Mouse (Mus musculus) adipocyte (in vitro differentiated cells): ENCODE results near the gene Foxo3.

Experiments used
- DNase-seq: peaks from one replicate; pipeline ENCODE4 v3.0.0-alpha.2; 2016; ENCODE audit warnings: low spot score

The Foxo3 gene

DNA sequence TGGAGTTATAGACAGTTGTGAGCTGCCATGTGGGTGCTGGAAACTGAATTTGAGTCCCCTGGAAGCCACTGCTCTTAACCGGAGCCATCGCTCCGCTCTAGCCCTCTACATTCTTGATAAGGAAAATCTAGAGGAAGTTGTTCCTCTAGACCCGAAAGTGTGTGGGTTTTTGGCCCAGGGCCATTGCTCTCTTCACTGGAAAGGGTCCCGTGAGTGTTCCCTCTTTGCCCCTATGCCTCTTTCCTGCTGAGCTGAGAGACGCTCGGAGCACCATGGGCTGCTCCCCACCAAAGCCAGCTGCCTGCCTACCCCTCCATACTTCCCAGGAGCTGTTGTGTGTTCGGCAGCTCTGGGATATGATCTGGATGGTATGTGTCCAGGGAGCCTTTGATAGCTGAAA is 96.2 kb downstream of the Foxo3 start:
- DNase-seq = no peak

DNA sequence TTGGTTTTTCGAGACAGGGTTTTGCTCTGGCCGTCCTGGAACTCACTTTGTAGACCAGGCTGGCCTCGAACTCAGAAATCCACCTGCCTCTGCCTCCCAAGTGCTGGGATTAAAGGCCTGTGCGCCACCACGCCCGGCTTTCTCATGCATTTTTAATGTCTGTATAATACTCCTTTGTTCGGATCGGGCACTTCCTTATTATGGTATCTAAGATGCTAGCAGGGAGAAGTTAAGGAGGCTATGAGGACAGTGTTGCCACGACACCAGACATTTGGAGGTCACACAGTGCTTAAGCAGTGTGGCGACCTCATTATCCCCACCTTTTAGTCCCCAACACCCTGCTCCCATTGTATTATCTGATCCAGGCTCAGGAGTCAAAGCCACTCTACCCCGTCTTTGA is 97.8 kb downstream of the Foxo3 start:
- DNase-seq = no peak

DNA sequence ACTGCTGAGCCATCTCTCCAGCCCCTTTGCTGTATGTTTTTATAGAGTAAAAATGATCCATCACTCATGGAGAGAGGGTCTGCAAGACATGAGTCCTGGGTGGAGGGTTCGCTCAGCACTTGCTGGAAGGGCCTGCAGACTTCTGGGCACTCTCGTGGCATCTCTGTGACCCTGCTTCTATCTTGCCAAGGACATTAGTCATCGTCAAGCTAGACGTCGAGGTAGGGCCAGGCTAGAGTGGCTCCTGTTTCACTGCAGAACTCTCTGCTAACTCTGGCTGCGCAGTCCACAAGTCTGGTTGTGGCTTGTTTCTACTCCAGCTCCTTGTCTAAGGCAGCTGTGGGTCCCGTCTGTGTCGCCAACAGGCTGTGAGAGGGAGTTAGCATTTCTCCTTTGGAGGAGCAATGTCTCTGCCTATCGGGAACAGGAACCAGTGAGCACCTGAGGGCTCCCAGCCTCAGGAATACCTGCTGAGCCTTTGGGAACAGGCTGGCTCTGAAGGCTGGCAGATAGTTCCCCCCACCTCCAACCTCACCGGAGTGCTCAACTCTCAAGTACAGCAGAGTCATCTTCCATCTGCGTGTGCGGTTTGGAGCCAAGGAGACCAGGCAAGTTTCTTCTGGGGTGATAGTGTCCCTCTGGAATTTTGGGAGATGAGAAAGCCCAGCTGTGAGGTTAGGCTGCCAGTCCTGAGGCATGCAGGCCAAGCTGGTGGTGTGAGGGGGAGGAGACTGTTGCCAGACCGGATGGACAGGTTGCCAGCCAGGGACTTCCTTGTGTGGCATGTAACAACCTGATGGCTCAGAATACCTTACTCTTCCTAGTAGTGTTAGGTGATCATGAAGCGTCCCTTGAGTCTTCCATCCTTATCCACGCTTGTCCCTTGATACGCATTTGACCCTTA is 98.5 kb downstream of the Foxo3 start:
- DNase-seq = no peak

DNA sequence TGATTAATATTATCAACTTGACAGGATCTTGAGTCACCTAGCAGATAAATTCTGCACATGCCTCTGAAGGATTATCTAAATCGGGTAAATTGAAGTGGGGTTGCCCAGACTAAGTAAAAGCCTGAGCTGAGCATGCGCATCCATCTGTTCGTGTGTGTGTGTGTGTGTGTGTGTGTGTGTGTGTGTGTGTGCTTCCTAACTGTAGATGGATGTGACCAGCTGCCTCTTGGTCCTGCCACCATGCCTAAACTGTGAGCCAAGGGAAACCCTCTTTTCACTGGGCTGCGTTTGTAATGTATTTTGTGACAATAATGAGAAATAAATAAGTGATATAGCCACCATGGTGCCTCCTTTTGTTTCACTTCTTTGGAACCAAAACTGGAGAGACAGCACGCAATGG is 102.3 kb downstream of the Foxo3 start:
- DNase-seq = no peak

DNA sequence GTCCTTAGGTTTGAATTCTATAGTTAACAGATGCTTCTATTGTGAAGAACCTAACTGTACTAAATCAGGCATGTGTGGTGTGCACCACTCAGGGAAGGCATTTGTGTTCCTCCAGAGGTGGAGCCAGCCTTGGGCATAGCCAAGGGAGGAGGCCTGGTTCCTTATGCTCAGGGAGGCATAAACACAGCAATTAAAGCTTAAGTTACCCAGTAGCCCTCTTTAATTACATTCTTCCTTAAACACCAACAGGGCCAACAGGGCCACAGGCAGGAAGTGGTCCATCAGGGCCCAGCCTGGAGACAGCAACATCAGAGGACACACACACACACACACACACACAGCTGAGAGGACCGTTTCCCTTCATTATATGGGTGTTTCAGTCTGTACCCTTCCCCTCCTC is 102.7 kb downstream of the Foxo3 start:
- DNase-seq = no peak

DNA sequence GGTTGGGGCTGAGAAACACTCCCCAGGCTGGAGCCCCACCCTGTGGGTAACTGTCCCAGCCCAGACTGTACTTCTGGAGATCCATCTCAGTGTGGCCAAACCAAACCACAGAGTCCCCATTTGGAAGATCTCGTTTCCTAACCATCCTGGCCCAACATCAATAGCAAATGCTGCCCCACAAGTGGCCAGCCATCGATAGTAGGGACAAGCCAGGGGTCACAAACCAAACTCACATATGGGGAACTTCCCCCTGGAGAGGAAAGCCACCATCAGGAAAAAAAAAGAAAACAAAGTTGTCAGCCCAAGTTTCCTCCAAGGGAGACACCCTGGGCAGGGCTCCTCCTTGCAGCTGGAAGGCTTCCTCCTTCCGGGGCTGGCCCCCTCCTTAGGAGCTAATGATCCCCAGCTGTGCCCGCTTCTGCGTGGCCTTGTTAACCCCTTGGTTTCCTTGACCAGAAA is 105.6 kb downstream of the Foxo3 start:
- DNase-seq = peak; percentile 5

DNA sequence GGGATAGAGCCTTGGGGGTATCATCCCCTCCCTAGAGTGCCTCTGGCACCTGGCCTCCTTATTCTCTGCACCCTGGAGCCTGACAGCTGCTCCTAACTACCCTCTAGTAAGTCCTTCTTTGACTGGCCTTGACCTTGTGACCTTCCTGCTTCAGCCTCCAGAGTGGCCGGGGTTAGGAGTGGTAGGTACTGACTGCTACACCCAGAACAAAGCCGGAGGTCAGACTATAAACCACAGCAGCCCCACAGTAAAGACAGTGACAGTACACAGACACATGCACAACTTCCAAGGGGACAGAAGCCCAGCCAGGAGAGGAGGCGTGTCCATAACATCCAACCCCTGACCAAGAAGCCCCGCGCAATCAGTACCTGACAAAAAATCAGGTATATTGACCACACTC is 106.4 kb downstream of the Foxo3 start:
- no peak for DNase-seq

DNA sequence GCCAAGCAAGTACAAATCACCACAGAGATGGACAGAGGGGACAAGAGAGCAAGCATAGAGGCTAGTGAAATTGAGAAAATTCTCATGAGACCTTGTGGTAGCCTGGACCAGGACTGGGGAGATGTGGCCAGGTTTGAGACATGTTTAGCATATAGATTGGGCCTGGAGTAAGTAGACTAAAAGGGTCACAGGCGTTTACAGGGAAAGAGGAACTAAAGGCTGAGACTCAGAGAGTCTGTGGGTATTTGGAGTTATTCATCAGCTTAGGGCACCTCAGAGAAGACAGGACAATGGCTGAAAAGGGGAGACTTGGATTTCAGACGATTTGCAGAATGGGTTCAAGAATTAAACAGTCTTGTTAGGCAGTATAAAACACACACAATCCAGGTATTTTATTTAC is 121.8 kb downstream of the Foxo3 start:
- no peak for DNase-seq

DNA sequence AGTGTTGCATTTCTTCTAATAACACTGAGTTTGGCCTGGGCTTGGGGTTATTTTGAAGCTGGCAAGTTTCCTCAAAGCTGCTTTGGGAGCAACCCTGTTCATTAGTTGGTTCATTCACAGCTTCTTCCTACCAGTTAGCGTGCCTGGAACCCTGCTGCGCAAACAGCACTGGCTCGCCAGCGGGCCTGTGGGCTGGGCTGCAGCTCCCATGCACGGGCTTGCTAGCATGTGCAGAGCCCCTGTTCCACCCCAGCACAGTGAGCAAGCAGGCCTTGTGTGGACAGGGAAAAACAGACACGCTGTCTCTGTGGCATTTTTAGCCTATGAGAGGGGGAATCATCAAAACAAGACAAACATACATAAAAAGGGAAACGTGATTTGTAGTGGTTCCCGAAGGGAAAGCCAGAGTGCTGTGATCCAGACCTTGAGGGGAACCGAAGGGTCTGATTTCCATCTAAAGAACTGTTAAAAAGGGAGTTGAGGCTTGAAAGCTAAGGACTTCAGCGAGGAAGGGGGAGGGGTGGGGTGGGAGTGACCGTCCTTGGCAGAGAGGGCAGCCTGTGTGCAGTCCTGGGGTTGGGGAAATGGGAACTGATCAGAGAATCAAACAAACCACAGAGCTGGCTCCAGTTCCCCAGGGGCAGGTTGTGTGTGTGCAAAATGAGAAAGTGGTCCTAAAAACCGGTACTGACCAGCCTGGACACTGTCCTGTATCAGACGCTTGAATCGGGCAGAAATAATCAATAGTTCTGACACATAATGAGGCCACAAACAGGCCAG is 123.9 kb downstream of the Foxo3 start:
- DNase-seq = no peak

DNA sequence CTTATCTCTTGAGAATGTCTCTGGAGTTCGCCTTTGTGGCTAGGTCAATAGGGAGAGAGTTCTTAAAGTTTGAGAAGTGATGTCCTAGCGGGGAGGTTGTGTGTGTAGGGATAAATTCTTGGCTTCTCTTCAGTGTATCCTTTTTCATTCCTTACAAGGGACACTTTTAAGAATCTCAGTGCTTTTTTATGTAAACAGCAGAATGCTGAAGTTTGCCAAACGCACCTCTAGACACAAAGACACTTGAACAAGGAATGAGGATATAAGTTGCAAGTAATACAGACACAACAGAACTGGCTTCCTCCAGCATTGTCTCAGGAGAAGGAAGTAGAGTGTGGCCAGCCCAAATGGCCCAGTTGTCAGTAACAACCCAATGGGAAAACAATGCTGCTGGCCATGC is 126.8 kb downstream of the Foxo3 start:
- DNase-seq = peak; percentile 27

DNA sequence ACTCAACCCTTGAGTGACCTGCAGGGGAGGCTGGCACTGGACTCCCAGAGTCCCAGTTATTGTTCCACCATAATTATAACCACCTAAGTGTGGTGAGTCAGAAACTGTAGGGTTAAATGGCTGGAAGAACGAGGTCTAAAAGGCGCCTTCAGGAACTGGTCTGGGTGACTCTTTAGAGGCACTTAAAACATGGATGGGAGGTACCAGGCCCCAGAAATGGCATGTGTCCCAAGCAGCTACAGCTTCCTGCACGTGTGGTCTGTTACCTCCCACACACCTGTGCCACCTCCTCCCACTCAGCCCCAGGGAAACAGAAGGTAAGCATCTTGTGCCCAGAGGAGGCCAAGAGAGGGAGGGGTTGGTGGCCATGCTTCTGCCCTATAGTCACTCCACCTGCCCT is 128.2 kb downstream of the Foxo3 start:
- DNase-seq = no peak

DNA sequence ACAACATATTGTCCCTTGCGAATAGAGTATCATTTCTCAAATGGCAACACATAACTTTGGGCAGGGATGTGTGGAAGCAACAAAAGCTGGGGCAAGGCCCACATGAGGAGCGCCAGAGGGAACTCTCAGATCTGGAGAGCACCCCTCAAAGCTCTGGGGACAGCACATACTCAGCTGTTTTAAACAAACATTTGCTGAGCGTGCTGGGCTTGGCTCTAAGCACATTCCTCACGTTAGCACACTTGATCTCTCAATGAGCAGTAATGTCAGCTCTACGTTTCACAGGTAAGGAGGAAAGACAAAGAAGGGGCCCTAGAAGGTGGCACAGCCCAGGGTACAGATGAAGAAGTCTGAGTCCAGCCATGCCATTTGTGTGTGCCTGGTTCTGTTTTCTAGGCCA is 131.3 kb downstream of the Foxo3 start:
- no peak for DNase-seq

DNA sequence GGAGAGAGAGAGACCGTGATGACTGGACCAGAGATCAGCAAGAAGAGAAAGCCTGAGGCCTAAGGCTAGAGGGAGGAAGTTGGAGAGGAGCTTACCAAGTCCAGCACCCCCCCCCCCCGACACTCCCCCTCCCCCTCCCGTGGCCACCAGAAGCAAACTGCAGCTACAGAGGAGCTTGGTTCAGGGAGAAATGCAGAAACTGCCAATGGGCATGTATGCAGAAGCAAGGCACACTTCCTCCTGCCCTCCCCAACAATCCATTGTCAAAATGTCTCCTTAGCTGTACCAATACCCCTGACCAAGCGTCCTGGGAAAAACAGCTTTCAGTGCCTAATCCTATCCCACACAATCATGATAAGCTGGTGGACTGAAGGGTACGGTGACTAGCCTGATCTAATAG is 131.8 kb downstream of the Foxo3 start:
- DNase-seq = no peak

DNA sequence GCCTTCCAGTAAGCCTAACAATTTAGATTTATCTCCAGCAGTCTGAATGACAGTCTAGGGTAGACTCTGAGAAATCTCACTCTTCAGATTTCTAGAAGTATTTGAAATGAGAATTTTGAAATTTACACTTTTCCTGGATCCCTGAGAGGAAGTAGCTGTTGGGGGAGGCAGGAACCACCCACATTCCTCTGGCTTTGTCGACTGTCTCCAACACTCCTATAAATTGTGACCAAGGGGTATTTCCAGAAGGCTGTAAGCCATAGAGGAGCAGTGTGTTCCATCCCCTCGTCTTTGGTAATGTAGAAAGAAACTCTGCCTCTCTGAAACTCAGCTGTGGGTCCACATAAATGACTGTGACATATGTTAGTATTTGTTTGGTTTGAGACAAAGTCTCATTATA is 132.4 kb downstream of the Foxo3 start:
- no peak for DNase-seq

DNA sequence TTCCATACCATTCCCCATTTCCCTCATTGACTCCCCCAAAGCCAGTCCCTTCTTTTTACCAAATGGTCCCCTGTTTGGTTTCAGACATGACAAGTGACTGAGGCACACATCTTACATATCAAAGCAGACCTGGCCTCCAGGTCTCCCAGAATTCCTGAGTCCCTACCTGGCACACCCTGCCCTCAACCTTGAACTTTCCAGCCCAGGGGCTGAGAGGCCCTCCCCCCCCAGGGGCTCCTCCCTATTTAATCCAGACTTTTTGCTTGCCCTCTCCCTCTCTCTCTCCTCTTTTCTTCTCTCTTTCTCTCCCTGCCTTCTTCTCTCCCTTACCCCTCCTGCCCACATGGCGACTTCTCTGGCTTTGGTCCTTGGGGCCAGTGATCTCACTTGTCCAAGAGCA is 133.8 kb downstream of the Foxo3 start:
- no peak for DNase-seq

DNA sequence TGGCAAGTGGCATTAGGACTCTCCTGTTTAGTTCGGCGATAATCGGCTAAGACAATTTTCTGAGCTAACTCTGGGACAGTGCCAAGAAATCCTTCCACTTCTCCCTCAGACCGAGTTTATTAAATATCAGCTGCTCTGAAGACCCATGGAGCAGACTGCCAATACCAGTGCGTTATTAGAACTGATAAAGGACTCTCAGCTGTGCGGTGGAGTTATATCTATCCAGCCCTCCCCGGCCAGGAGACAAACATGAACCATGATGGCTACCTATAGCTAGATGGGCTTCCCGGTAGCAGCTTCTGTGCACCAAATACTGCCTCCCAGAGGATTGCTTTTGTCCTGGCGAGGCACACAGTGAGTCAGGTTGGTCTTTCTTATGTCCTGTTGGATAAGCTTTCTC is 134.5 kb downstream of the Foxo3 start:
- no peak for DNase-seq

DNA sequence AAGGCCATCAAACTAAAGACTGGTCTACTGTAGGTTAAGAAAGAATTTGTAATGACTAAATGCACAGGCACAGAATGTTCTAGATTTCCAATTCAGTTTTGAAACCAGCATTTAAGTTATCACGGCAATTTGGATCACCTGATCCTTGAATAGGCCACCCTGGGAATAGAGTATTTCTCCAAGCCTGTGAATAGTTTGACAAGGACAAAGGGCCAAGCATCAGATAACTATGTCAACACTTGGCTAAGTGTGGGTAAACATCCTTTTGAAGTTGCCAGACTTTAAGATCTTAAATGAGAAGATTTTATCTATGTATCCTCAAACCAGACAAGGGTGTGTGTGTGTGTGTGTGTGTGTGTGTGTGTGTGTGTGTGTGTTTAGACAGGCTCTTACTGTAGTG is 136.8 kb downstream of the Foxo3 start:
- DNase-seq = no peak

DNA sequence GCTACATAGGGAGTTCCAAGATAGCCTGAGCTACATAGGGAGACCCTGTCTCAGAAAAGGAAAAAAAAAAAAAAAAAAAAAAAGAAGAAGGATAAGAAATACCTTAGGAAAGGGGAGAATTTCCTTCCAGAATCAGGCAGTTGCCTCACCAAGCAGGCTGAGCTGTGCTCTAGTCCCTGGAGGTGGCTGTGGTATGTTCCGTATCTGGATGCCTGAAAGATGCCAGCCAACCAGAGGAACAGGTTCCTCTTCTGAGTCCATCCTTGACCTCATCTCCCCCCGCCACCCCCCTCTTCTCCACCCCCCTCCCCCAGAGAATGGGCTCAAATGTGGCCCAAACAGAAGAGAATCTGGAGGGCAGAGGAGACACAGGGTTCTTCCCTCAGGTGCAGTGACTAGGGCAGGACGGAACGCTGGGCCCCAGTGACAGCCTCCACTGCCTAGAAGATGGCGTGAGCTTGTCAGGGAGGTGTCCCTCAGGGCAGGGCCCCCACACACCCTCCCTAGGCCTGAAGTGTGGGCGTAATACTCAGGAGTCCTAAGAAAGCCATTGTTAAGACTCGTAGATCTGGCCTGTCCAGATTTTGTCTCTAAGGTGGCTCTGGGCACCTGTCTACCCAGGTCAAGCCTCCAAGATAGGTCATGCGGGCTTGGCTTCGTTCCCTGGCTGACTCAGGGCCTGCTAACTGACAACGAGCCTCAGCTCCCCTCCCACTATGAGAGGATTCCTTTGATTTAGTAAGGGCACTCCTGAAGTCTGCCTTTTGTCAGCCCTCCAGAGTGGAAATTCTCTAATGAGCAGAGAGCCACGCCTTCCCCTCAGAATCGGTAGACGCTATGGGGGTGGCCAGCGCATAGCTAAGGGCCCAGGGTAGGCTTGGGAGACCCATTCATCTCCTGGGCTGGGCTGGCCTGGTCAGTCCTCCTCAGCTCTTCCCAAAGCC is 141.5 kb downstream of the Foxo3 start:
- no peak for DNase-seq
